Mouse (Mus musculus): ENCODE results near the gene Frmd4b.
"Not testable (repeated sequence)": the region's sequence is repeated elsewhere in the genome, so short reads cannot be mapped to it uniquely, and the experiment has no call there.

Frmd4b gene

DNA sequence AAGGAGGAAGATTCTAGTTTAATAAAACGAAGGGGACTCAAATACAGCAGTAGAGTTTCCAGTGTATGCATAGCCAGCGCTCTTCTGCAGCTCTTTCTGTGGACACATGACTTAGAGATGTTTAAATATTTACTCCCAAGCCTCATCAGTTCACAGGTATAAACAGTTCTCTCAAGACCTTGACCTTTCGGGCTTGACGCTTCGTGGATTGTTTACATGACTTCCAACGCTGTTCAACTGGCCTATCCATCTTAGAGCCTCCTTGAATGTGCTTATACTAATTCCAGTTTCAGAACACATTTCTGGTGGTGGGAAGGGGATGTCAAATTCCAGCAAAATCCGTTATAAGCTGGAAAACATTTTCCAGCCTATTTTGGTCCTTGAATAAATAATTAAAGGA is 203.9 kb downstream of the Frmd4b start:
- no peak for DNase-seq (ENCODE audit: low spot score in 2 of 2)

DNA sequence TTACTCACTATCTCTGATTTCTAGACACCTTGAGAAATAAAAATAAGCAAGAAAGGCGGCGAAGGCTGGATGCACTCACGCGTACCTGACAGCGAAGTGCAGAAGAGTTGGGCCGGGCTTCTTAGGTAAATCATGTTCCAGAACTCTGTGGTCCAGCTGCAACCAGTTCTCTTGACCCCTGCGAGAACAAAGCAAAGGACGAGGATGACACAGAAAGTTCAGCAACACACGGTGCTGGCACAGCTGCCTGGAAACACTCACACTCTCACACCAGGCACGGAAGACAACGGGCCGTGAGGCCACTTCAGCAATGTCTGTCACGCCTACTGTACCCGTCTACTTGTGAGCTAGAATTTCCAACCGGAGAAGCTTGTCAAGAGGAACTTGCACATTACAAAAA is 204.9 kb downstream of the Frmd4b start:
- no peak for DNase-seq (ENCODE audit: low spot score in 2 of 2)

GRCm38 (mm10) chr6:97411327-97411726 is 206.0 kb downstream of the Frmd4b start:
- no peak for DNase-seq (ENCODE audit: low spot score in 2 of 2)

DNA sequence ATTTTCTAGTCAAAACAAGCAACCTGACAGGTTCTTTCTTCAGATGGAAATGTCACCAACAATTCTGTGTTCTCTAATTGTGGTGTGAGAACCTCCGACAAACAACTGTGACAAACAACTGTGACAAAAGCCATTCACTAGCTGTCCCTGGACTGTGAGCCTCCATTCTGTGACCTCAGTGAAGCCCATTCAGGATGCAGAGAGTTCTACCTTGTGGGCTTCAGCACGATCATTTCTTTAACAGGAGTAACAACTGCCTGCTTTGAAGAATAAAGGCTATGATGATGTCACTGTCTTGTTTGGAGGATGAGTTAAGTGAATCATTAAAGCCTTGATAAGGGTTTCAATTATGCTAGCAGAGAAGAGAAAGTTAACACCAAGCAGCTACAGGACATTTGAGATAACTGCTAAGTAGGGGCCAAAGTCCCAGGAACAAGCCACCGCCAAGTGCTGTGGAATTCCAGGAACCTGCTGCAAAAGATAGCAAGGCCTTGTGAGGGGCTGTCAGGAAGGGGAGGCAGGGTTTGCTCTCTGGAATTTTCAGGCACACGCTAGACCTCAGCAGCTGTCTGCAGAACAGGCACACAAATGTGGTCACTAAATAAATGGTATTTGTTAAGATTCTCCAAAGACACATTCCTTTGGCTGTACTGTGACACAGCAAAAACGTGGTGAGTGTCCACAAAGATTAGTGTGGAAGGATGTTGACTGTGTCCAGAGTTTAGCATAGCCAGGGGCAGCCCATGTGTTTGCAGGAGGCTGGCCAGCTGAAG is 207.7 kb downstream of the Frmd4b start:
- DNase-seq (ENCODE audit: low spot score in 2 of 2): no peak

- no peak for DNase-seq (ENCODE audit: low spot score in 2 of 2)
Measured at GRCm38 (mm10) chr6:97407914-97408313, 209.4 kb downstream of the Frmd4b start.

DNA sequence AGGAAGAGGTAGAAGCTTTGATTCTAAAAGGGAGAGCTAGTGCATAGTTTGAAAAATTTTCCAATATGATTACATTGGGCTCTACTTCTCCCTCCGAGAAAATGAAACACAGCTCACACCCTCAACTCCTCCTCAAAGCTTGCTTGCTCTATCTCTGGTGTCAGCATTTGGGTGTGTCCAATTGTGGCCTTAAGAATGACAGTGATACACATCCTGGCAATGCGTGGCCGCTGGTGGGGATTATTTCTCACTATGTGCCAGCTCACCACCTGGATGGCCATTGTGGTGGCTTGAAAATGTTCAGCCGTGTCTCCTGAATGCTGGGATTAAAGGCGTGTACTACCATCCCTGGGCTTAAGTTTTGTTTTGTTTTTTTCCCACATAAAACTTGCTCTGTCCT is 209.9 kb downstream of the Frmd4b start:
- DNase-seq (ENCODE audit: low spot score in 2 of 2): no peak

GRCm38 (mm10) chr6:97405311-97405710 is 212.0 kb downstream of the Frmd4b start:
- DNase-seq (ENCODE audit: low spot score in 2 of 2): no peak

DNA sequence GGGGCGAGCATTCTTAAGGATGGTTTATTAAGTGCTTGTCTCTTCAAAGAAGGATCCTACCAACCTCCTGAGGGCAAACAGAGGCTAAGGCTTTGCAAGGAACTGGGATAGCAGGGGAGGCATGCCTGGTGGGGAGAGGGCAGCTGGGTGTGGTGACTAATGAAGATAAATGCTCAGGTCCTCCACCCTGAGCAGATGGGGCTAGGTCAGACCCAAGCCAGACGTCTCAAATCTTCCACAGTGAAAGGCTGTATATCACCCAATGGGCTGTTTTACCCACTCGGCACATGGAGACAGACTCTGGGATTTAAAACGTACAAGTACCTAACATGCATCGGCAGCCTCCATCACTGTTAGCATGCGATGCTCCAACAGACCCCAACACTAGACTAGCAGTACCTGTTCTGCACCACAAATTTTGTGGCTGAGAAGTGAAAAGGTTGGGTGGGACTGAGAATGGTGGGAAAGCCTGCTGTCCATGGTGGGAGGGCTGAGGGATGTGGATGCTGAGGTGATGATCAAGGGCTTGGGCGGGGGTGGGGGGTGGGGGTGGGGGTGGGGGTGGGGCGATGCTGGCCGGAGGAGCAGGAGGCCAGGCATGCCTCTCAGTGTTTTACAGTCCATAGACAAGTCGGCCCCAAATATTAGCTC is 214.4 kb downstream of the Frmd4b start:
- DNase-seq (ENCODE audit: low spot score in 2 of 2): no peak

DNA sequence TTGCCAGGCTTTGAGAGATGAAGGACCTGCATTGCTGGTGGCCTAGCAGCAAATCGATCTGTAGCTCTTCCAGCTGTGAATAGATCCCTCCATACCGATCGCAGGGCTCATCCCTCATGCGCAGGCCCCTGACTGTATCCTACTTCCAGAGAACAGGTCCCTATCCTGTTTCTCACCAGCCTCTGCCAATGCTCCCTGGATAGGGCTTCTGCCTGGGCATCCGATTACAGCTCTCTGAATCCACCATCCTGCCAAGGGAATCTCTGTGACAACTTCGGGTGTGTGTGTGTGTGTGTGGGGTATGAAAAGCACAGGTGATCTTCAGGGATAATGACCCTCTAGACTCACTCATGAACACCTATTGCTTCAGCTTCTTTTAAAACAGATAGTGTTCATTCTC is 216.9 kb downstream of the Frmd4b start:
- DNase-seq (ENCODE audit: low spot score in 2 of 2): no peak

DNA sequence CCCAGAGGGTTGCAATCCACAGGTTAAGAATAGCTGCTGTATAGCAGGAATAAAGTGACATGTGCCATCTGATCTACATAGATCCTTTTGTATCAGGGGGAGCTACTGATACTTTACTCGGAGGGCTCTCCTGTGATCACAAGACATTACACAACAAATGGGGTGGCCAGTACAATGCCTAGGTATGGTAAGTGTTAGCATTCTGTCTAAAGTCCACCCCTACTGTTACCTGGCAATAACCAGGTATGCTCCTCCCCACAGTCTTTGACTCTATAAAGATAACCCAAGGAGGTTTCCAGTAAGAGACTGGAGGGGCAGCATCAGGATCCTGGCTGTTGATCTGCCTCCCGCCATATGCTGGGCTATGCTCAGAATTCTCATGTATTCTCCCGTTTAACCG is 219.4 kb downstream of the Frmd4b start:
- DNase-seq (ENCODE audit: low spot score in 2 of 2): no peak

- no peak for DNase-seq (ENCODE audit: low spot score in 2 of 2)
Measured at GRCm38 (mm10) chr6:97396957-97397354, 220.4 kb downstream of the Frmd4b start.

GRCm38 (mm10) chr6:97396351-97396956 is 220.9 kb downstream of the Frmd4b start:
- DNase-seq (ENCODE audit: low spot score in 2 of 2): no peak

- DNase-seq (ENCODE audit: low spot score in 2 of 2): no peak
Measured at GRCm38 (mm10) chr6:97395477-97396350, 221.6 kb downstream of the Frmd4b start.

GRCm38 (mm10) chr6:97394473-97395075 is 222.8 kb downstream of the Frmd4b start:
- no peak for DNase-seq (ENCODE audit: low spot score in 2 of 2)

- DNase-seq (ENCODE audit: low spot score in 2 of 2): no peak
Measured at GRCm38 (mm10) chr6:97392912-97393311, 224.4 kb downstream of the Frmd4b start.

DNA sequence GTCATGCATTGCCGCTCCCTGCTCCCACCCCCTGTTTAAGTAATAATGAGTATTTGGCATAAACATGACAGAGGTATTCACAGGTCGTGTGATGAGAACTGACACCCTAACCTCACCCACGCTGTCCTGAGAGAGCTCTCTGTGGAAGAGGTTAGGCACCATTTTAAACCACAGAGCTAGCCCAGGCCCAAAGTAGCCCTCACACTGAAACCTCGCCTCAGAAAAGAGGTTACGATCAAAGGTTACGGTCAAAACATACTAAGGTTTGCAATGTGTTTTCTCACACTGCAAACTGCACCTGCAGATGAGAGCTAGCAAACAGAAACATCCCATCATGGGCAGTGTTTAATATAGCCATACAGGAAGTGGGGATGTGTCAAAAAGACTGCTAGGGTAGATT is 230.0 kb downstream of the Frmd4b start:
- no peak for DNase-seq (ENCODE audit: low spot score in 2 of 2)

DNA sequence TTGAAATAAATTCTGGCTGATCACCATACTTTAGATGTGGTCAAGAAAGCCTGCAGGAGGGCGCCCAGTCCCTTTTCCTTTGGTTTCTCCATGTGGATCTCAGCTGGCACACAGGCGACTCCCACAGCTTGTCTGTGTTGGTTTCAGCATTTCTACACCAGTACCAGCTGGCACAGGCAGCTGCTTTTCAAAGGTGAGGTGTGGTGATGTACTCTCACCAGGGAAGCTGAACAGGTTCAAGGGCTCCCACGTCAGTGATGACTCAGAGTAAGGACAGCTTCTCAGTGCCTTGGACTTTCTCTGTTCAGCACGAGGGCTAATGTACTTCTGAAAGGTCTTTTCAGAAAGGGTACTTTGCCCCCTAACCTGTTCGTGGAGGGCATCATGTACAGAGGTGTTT is 232.4 kb downstream of the Frmd4b start:
- no peak for DNase-seq (ENCODE audit: low spot score in 2 of 2)

GRCm38 (mm10) chr6:97381275-97381674 is 236.1 kb downstream of the Frmd4b start:
- DNase-seq (ENCODE audit: low spot score in 2 of 2): no peak

GRCm38 (mm10) chr6:97370947-97371346 is 246.4 kb downstream of the Frmd4b start:
- DNase-seq (ENCODE audit: low spot score in 2 of 2): no peak

DNA sequence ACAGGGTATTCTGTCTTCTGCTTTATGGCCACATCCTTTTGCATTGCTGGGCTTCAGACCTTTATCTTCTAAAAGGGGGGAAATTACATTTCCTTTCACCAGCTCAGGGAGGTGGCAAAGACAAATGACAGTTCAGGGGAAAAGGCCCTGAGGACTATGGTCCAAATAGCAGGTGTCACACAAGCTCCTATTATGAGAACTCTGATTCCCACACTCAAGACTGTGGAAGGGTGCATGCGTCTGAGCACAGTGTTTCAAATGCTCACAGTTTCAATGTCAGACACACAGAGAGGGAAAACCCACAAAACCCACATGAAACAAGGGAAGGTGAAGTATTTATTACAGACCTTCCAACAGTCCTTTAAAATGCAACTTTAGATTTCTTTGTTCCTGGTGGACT is 246.9 kb downstream of the Frmd4b start:
- no peak for DNase-seq (ENCODE audit: low spot score in 2 of 2)

GRCm38 (mm10) chr6:97363846-97364245 is 253.5 kb downstream of the Frmd4b start:
- no peak for DNase-seq (ENCODE audit: low spot score in 2 of 2)

GRCm38 (mm10) chr6:97357606-97358005 is 259.7 kb downstream of the Frmd4b start:
- not testable (repeated sequence) for DNase-seq (ENCODE audit: low spot score in 2 of 2)
